Mouse (Mus musculus) limb, embryonic 14.5 days (tissue): ENCODE data around the gene Tsga10. TPM values are rescaled to one million over a fixed set of nuclear protein-coding genes. Genes with fewer than 3 reads are reported as not detected.

Experiments
- ATAC-seq: fragments of 200-750 bp; cut with Nextera tagmentation; 2 replicates; pipeline ENCODE4 v1.8.0; 2017; ENCODE audit warnings: low read depth, moderate number of reproducible peaks, moderate TSS enrichment; ENCODE audit not compliant: low FRiP score
- DNase-seq: peaks from one replicate; pipeline ENCODE4 v3.0.0-alpha.2; 2015; ENCODE audit warnings: low spot score
- H3K27ac ChIP-seq: fragments of 300-500 bp; sonication (generic); replicated peaks from 2 replicates; pipeline ENCODE4 v1.5.1; 2014; ENCODE audit warnings: low read depth, mild to moderate bottlenecking, low read length, moderate library complexity, mixed read lengths
- H3K27me3 ChIP-seq: fragments of 300-500 bp; sonication (generic); 2 replicates; pipeline ENCODE4 v1.6.1; 2014; ENCODE audit warnings: low read length, mixed read lengths; ENCODE audit not compliant: control insufficient read depth, insufficient read depth
- H3K36me3 ChIP-seq: fragments of 300-500 bp; sonication (generic); 2 replicates; pipeline ENCODE4 v1.6.1; 2014; ENCODE audit warnings: mild to moderate bottlenecking, low read length, moderate library complexity, mixed read lengths; ENCODE audit not compliant: control insufficient read depth, insufficient read depth
- H3K4me1 ChIP-seq: fragments of 300-500 bp; sonication (generic); 2 replicates; pipeline ENCODE4 v1.6.1; 2014; ENCODE audit warnings: antibody characterized with exemption, low read length, mixed read lengths; ENCODE audit not compliant: control insufficient read depth, insufficient read depth
- H3K4me2 ChIP-seq: fragments of 300-500 bp; sonication (generic); replicated peaks from 2 replicates; pipeline ENCODE4 v1.6.1; 2014; ENCODE audit warnings: low read depth, mild to moderate bottlenecking, low read length, moderate library complexity; ENCODE audit not compliant: severe bottlenecking
- H3K4me3 ChIP-seq: fragments of 300-500 bp; sonication (generic); replicated peaks from 2 replicates; pipeline ENCODE4 v1.5.1; 2014; ENCODE audit warnings: low read length
- H3K9ac ChIP-seq: fragments of 300-500 bp; sonication (generic); 2 replicates; pipeline ENCODE4 v1.6.1; 2014; ENCODE audit warnings: mild to moderate bottlenecking, low read depth, low read length, moderate library complexity; ENCODE audit not compliant: severe bottlenecking
- H3K9me3 ChIP-seq: fragments of 300-500 bp; sonication (generic); 2 replicates; pipeline ENCODE4 v1.6.1; 2016; ENCODE audit warnings: low read length; ENCODE audit not compliant: control insufficient read depth
- POLR2A ChIP-seq: fragments of 200-500 bp; IDR thresholded peaks from 2 replicates; pipeline ENCODE4 v1.8.0; 2012; ENCODE audit warnings: inconsistent platforms, mild to moderate bottlenecking, moderate library complexity, borderline replicate concordance; ENCODE audit not compliant: insufficient read depth, insufficient read length; ENCODE audit errors: extremely low read depth
- WGBS: fragments of 180-500 bp; shearing (Covaris S2); extraction: QIAGEN DNeasy Blood & Tissue Kit; methylation state at CpG from one replicate; pipeline ENCODE4 v1.1.7; 2014; 5-methylcytosine and 5-hydroxymethylcytosine counted together
- polyA plus RNA-seq, 2 experiments: library from polyadenylated mRNA; depleted of rRNA in 1 of 2; stranded (reverse) in 1 of 2; unstranded in 1 of 2; fragments of >200 nt; fragmentation: Nextera tagmentation in 1 of 2; extraction: Ambion mirVana in 1 of 2; gene quantifications; 2 replicates each; pipeline versions ENCODE4 v1.2.1 to v1.2.3; 2012 to 2014

The Tsga10 gene
- polyA plus RNA-seq, 2 experiments: 4.9 to 6.1 TPM

GRCm38 (mm10) chr1:37877736-37878460, 11.7 kb upstream of the Tsga10 start:
- Histone ChIP-seq H3K9me3 (no peaks in the 10 kb centered on the region), H3K9ac (no peak overlapping the region), H3K36me3 (peaks cover 75% of the 10 kb centered on the region), H3K4me2 (no peak overlapping the region), H3K4me3 (no peak overlapping the region), H3K27me3 (no peaks in the 10 kb centered on the region), H3K27ac (no peak overlapping the region), H3K4me1 (peaks cover 4% of the 10 kb centered on the region; the same call in 1 of the 2 replicates)
- ATAC-seq: no peak
- no peak for TF ChIP-seq POLR2A
- no peak for DNase-seq
- 95% methylated on average over 13 of the region's 13 CpGs for WGBS

GRCm38 (mm10) chr1:37873157-37873556, 6.9 kb upstream of the Tsga10 start:
- H3K4me3 ChIP-seq: no peak overlapping the region
- DNase-seq: no peak
- 0 out of 2 replicates have a peak, but pooled peaks cover 5% of the 10 kb centered on the region for H3K27me3 ChIP-seq
- no peak overlapping the region for H3K27ac ChIP-seq
- H3K4me2 ChIP-seq: peak overlapping the region; percentile 56; the same call in 1 of the 2 replicates
- no peak overlapping the region for H3K9ac ChIP-seq
- no peaks in the 10 kb centered on the region for H3K9me3 ChIP-seq
- peaks cover 4% of the 10 kb centered on the region; the same call in 1 of the 2 replicates for H3K4me1 ChIP-seq
- WGBS: 92% methylated on average over 4 of the region's 4 CpGs
- peaks cover 35% of the 10 kb centered on the region for H3K36me3 ChIP-seq
- TF ChIP-seq POLR2A: no peak
- ATAC-seq: no peak

- 0 out of 2 replicates have a peak, but pooled peaks cover 5% of the 10 kb centered on the region for H3K27me3 ChIP-seq
- ATAC-seq (peak; percentile 94), DNase-seq (peak; percentile 80)
- peak overlapping the region; percentile 71 for H3K27ac ChIP-seq
- H3K9me3 ChIP-seq: no peaks in the 10 kb centered on the region
- H3K36me3 ChIP-seq: peaks cover 27% of the 10 kb centered on the region
- H3K4me1 ChIP-seq: peaks cover 4% of the 10 kb centered on the region; the same call in 1 of the 2 replicates
- peak overlapping the region; percentile 56 for H3K4me2 ChIP-seq
- WGBS: 7% methylated on average over 33 of the region's 33 CpGs
- peak overlapping the region; percentile 43 for H3K9ac ChIP-seq
- H3K4me3 ChIP-seq: peak overlapping the region; percentile 51
- TF ChIP-seq POLR2A: no peak
Observed at GRCm38 (mm10) chr1:37872131-37873067, 6.2 kb upstream of the Tsga10 start.

- Histone ChIP-seq H3K4me3 (peak within 1 kb of the TSS; percentile 51), H3K9me3 (no peaks in the 10 kb centered on the region), H3K27ac (peak within 1 kb of the TSS; percentile 71), H3K9ac (peak within 1 kb of the TSS; percentile 43), H3K27me3 (0 out of 2 replicates have a peak, but pooled peaks cover 5% of the 10 kb centered on the region), H3K4me1 (peaks cover 4% of the 10 kb centered on the region; the same call in 1 of the 2 replicates), H3K4me2 (peak within 1 kb of the TSS; percentile 56), H3K36me3 (peaks cover 20% of the 10 kb centered on the region)
- ATAC-seq (peak; percentile 70), DNase-seq (peak; percentile 55)
- TF ChIP-seq POLR2A: no peak
- WGBS: 7% methylated on average over 7 of the region's 7 CpGs
Observed at GRCm38 (mm10) chr1:37871704-37872103, 5.5 kb upstream of the Tsga10 start, which contains the start of gene Lipt1. Lipt1 (plus strand) TSS chr1:37871738.

- Histone ChIP-seq H3K4me2 (no peak overlapping the region), H3K9ac (no peak overlapping the region), H3K4me1 (peaks cover 4% of the 10 kb centered on the region; the same call in 1 of the 2 replicates), H3K27me3 (0 out of 2 replicates have a peak, but pooled peaks cover 5% of the 10 kb centered on the region), H3K27ac (no peak overlapping the region), H3K4me3 (no peak overlapping the region), H3K36me3 (no peaks in the 10 kb centered on the region), H3K9me3 (no peaks in the 10 kb centered on the region)
- no peak for TF ChIP-seq POLR2A
- WGBS: 63% methylated on average over 2 of the region's 2 CpGs
- no peak for DNase-seq
- no peak for ATAC-seq
Observed at GRCm38 (mm10) chr1:37869362-37869761, 3.1 kb upstream of the Tsga10 start.
